Mouse (Mus musculus) frontal cortex, adult (tissue): Measurements from ENCODE around the gene Hnrnph3.
A peak's percentile ranks its signal among the peaks of the same experiment; 100 is the strongest.
"Not testable (repeated sequence)": the region's sequence is repeated elsewhere in the genome, so short reads cannot be mapped to it uniquely, and the experiment has no call there.

Experiments used
- ATAC-seq: cut with Nextera tagmentation; 2 replicates; pipeline ENCODE4 v1.9.2; 2017; ENCODE audit warnings: mild to moderate bottlenecking, moderate library complexity, mixed read lengths; ENCODE audit not compliant: low TSS enrichment

The Hnrnph3 gene

DNA sequence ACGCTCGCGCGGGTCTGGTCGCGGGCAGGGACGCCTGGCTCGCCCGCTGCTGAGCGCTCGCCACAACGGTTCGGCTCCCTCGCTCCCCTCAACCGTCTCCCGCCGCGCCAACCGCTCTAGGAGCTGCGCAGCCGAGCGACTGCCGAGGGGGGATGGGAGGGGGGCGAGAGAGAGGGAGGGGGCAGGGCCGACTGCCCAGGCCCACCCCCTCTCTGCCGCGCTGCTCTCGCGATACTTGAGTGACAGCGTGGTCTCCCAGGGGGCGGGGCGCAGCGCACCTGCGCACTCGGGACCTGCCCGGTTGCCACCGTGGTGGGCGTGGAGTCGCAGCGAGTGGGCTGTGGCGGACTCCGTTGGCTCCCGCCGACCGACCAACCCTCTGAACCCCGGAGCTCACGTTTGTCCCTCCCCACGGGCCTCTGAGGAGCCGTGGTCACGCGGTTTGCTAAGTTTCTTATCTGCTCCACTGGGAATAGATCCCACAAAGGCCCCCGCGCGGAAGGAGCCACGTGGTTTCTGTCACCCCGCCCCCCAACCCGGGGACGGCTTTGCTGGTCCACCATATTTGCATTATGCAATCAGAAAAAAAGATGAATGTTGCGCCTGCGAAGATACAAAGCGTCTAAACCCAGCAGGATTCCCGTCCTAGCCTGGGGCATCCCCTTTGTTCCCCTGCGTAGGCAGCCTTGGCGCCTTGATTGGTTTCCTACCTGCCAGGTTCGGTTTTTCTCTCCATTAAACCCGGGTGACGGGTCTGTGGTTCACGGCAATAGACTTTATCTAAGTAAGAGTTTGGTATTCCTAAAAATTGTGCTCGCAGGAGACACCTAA lies at the start of gene Hnrnph3, which contains the start of gene Pbld2:
Hnrnph3 (minus strand) TSS at position 469 of the 831 bp plus-strand sequence.
Pbld2 (plus strand) TSS at position 567 of the 831 bp plus-strand sequence.
- peak; percentile 69 for ATAC-seq

- peak; percentile 100 for ATAC-seq
Observed at GRCm38 (mm10) chr10:63065988-63066387, 42.0 kb upstream of the Hnrnph3 start.

DNA sequence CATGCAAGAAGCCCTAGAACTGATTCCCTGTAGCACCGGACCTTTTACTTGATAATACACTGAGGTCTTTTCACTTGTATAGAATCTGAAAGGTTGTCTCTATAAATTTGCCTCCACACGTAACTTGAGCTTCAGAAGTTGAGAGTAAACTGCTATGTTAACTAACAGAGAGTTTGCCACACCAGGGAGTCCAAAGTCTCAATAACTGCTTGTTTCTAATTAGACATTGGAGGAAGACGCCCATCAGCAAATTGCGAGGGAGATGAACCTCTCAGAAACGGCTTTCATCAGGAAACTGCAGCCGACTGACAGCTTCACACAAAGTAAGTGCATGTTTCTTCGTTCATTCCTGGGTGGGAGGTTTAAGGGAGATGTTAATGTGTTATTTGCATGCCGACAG lies 41.5 kb upstream of the Hnrnph3 start:
- ATAC-seq, result no peak

DNA sequence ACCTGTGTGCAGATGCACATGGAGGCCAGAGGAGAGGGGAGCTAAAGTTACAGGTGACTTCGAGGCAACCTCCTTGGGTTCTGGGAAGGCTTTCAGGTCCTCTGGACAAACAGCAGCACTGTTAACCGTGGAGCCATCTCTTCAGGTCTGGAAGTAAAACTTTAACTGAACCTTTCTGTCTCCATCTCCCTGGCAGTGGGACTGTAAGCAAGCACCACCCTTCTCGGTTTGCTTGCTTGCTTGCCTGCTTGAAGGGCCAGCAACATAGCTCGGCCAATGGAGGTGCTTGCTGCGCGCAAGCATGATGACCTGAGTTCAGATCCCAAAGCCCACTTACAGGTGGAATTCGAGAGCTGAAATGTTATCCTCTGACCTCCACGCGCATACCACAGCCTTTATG lies 40.5 kb upstream of the Hnrnph3 start:
- no peak for ATAC-seq

- no peak for ATAC-seq
Observed at GRCm38 (mm10) chr10:63063365-63063764, 39.3 kb upstream of the Hnrnph3 start.

DNA sequence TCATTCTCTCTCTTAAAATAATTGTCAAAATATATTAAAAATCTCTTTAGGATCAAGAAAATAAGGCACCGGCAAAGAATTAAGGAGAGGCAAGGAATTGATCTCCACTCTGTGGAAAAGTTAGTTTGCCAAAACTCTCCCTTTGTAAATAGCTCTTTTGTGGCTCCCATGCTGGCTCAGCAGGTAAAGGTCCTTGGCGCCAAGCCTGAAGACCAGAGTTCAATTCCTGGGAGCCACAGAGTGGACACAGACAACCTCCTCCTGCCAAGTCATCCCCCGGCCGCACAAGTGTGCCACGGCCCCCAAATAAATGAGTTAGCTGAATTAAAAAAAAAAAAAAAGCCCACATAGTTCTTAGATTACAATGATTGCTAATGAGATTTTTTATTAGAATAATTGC lies 38.7 kb upstream of the Hnrnph3 start:
- no peak for ATAC-seq

- no peak for ATAC-seq
Observed at GRCm38 (mm10) chr10:63061266-63061665, 37.2 kb upstream of the Hnrnph3 start.

- ATAC-seq, result no peak
Observed at GRCm38 (mm10) chr10:63060406-63060805, 36.4 kb upstream of the Hnrnph3 start.

GRCm38 (mm10) chr10:63059862-63060261 lies 35.8 kb upstream of the Hnrnph3 start, which contains the start of gene Pbld1:
TSS of gene Pbld1 (plus strand) at chr10:63060162.
- no peak for ATAC-seq

- no peak for ATAC-seq
Observed at GRCm38 (mm10) chr10:63056966-63057750, 33.1 kb upstream of the Hnrnph3 start.

GRCm38 (mm10) chr10:63054586-63054985 lies 30.6 kb upstream of the Hnrnph3 start:
- ATAC-seq, result no peak

DNA sequence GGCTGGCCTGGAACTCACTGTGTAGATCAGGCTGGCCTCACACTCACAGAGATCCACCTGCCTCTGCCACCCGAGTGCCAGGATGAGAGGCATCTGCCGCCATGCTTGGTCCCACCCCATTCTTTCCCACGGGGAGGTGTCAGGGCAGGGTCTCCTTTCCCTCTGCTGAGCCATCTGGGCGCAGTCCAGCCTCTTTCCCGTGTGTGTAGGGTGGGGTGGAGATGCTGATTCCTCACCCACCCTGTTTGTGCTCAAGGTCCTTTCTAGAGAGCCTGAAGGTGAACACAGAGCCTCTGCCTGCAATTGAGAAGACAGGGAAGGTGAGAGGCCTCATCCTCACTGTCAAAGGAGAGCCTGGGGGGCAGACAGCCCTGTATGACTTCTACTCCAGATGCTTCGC lies 30.1 kb upstream of the Hnrnph3 start:
- ATAC-seq, result not testable (repeated sequence)

GRCm38 (mm10) chr10:63053007-63053406 lies 29.0 kb upstream of the Hnrnph3 start:
- no peak for ATAC-seq

GRCm38 (mm10) chr10:63052011-63052410 lies 28.0 kb upstream of the Hnrnph3 start:
- ATAC-seq, result no peak

- no peak for ATAC-seq
Observed at GRCm38 (mm10) chr10:63051267-63051666, 27.2 kb upstream of the Hnrnph3 start.

- ATAC-seq, result no peak
Observed at GRCm38 (mm10) chr10:63049106-63049505, 25.1 kb upstream of the Hnrnph3 start.

DNA sequence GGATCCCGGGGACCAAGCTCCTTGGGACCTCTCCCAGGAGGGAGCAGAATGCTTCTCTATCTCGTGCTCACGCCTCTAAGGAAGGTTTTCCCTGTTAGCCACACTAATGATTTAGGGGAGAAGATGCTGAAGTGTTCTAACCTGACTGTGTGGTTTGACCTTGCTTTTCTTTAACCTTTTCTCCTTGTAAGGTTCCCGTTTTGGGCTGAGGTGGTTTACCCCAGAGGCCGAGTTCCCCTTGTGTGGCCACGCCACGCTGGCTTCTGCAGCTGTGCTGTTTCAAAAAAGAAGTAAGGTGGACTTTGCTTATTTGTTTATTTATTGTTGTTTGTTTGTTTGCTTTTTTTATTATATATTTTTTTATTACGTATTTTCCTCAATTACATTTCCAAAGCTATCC lies 23.7 kb upstream of the Hnrnph3 start:
- no peak for ATAC-seq

- peak; percentile 64; the same call in 1 of the 2 replicates for ATAC-seq
Observed at GRCm38 (mm10) chr10:63043154-63043553, 19.1 kb upstream of the Hnrnph3 start.

DNA sequence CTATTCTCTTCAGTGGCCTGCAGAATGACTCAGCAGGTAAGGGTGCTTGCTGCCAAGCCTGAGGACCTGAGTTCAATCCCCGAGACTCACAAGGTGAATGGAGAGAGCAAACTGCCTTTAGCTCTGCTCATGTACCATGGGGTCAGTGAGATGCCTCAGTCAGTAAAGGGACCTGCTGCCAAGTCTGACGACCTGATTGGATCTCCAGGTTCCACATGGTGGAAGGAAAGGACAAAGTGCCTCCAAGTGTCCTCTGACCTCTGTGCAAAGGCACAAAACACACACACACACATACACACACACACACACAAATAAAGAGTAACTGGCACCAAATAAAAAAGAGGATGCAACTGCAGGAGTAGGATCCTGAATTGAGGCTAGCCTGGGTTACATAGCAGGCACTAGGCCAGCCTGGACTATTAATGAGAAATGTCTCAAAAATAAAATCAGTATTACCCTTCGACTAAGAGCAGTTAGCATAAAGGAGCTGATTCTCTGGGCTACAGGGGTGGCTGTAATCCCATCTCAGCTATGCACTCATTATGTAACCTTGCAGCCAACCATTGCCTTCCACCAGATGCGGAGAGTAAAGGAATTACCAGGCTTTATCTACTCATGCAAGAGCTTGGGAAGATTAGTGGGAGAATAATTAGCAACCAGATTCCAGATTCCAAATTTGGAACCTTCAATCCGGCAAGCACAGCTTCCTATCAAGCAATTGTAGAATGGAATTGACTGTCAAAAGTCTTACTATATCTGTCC lies 16.0 kb upstream of the Hnrnph3 start:
- peak; percentile 38; the same call in 1 of the 2 replicates for ATAC-seq

- ATAC-seq, result no peak
Observed at GRCm38 (mm10) chr10:63038571-63039320, 14.7 kb upstream of the Hnrnph3 start.

DNA sequence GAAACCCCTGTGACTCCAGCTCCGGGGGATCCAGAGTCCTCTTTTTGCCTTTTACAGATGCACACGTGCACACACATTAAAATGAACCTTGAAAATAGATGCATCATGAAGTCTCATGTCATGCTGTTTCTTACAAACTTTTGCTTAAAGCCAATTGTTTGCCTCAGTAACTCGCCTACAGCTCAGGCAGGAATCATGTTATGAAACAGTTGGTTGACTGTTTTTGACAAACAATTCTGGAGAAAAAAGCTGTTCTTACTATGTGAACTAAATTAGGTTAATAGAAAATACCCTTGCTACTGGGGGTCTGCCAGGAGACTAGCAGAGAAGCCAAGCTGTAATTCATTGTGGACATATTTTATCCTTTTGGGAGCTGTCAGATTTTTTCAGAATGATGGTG lies 8.9 kb upstream of the Hnrnph3 start:
- ATAC-seq, result no peak
